Mouse (Mus musculus) cerebellum, postnatal 36 days (tissue): ENCODE results near the gene Pspn.

Experiments
- DNase-seq, 2 experiments: peaks; one replicate each; pipeline ENCODE4 v3.0.0; 2021 to 2022; ENCODE audit warnings: mixed read lengths in 2 of 2

The Pspn gene

GRCm38 (mm10) chr17:56999968-57000609 is at the start of gene Pspn:
TSS of gene Pspn (minus strand) at chr17:57000018.
- DNase-seq, result no peak

GRCm38 (mm10) chr17:57048816-57049215 is 49.0 kb upstream of the Pspn start:
- DNase-seq, result no peak

DNA sequence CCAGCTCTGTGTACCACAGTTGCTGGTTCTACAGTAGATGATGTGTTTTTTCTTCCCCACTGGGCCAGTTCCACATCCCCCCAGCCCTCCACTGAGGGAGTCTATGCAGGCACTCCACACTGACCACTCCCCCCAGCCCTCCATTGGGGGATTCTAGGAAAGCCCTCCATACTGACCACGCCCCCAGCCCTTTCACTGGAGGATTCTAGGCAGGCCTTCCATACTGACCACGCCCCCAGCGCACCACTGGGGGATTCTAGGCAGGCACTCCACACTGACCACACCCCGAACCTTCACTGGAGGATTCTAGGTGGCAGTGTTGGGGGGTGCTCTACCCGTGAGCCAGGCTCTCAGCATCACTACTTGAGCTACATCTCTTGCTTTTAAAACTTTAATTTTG is 47.6 kb upstream of the Pspn start:
- DNase-seq, result no peak

GRCm38 (mm10) chr17:57041554-57041953 is 41.7 kb upstream of the Pspn start, which contains the start of gene Slc25a41:
TSS of gene Slc25a41 (minus strand) at chr17:57041654.
- no peak for DNase-seq

GRCm38 (mm10) chr17:57038978-57039377 is 39.2 kb upstream of the Pspn start:
- no peak for DNase-seq

- no peak for DNase-seq
Observed at GRCm38 (mm10) chr17:57032854-57033253, 33.0 kb upstream of the Pspn start.

GRCm38 (mm10) chr17:57031661-57032420 is 32.0 kb upstream of the Pspn start:
- peak; percentile 98 to 100 for DNase-seq

GRCm38 (mm10) chr17:57030931-57031660 is 31.3 kb upstream of the Pspn start, which contains the start of gene Khsrp:
TSS of gene Khsrp (minus strand) at chr17:57031522.
- DNase-seq, result peak; percentile 31 to 53

DNA sequence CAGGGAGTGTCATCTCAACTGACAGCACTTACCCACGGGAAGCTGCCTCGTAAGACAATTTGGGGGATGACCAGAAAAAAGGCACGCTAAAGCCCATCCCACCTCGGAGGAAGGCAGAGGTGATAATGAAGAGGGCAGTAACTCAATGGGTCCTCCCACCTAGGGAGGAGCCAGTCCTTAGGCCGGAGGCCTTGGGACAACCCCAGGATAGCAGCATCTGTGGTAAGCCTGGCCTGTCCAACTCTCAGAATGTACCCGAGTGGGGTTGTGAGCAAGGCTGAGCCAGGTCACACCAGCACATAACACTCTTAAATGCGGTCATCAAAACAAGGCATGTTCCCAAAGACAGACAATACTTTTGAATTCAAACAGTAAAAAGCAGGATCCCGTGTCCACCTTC is 29.9 kb upstream of the Pspn start:
- no peak for DNase-seq

DNA sequence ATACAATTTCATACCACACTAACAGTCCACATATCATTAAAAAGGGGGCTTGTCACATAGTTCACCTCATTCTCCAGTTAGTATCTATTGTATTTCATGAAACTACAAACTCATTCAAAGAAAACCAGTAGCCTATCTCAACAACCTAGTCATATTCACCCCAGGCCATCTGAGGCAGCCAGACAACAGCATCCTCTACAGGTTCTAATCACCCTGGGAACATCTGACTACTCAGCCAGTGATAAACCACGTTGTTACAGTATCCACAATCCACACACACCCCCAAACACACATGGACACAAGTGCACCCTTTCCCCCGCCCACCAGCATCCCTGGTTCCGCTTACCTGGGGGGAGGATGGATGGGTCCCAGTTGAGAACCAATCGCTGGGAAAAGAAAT is 27.7 kb upstream of the Pspn start:
- DNase-seq, result no peak

- DNase-seq, result no peak
Observed at GRCm38 (mm10) chr17:57020960-57021359, 21.1 kb upstream of the Pspn start.

DNA sequence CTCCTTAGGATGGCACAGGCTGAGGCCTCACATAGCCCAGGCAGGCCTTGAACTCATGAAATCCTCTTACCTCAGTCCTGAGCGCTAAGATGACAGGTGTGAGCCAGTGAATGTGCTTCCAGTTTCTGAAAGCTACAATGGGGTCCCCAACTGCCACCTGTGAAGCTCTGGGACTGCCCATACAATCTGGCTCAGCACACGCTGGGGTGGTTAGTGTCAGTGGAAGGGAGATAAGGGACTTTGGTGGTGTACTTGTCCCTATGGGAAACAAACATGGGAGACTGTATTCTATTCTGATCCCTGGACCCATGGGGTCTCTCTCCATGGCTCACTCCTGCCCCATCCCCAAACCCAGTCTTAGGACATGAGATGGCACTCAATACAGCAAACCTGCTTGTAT is 19.9 kb upstream of the Pspn start:
- no peak for DNase-seq

DNA sequence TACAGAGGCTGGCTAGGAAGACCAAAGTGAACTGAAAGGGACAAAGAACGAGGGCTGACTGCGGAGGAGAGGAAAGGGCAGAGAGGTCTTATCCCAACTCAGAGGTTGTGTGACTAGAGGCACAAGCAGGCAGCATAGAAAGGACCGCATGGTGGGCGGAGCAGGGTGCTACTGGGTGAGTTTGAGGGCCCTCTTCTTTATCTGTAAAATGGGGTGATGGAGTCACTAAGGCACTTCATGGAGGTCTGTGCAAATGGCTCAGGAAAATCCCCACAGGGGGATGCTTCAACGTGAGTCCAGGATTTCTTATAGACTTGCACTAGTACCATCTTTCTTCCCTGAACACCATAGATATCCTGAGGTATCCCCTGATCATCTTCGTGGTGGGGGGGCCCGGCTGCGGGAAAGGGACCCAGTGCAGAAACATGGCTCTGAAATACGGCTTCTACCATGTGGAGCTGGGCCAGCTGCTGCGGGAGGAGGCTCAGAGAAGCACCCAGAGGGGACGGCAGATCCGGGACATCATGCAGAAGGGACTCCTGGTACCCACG is 12.5 kb upstream of the Pspn start:
- DNase-seq, result no peak

DNA sequence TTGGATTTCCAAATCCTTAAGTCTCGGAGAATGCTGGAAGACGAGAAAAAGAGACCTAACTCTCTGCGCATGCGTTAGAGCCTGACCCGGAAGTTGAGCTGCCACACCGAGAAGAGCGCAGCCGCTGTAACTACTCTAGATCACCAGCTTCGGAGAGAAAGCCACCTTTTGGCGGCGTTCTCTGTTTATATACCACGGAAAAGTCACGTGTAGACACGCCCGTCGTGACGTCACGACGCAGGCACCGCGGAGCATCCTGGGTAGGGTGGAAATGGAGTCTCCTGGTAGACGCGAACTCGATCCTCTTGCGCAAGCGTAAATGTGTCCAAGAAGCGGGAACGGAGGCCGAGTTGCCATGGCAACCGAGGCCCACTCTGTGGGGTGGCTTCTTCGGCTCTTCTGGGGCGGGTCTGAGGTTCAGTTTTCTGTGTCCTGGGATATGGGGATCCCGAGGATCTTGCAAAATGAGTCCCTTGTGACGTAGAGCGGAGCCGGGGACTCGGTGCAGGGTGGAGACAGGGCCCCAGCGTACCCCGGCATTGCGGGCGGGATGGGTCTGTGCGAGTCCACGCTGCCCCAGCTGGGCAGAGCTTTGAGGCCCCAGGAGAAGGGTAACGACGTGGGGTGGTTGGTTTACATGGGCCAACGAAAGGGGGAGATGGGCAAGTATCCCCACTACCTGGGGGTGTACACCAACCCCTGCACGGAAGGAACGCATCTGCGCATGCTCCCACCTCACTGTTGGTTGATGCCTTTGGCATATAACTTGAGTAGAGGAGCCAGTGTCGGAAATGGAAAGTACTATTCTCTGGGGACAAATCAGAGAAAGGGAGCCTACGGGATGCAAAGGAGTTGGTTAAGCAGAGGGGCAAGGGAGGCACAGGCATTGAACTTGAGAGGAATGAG is 11.7 kb upstream of the Pspn start, which contains the start of the genes Gtf2f1 and Gm17949:
Gtf2f1 (minus strand) TSS at position 53 of the 906 bp plus-strand sequence.
Gm17949 (plus strand) TSS at position 234 of the 906 bp plus-strand sequence.
- peak; percentile 92 to 98 for DNase-seq

DNA sequence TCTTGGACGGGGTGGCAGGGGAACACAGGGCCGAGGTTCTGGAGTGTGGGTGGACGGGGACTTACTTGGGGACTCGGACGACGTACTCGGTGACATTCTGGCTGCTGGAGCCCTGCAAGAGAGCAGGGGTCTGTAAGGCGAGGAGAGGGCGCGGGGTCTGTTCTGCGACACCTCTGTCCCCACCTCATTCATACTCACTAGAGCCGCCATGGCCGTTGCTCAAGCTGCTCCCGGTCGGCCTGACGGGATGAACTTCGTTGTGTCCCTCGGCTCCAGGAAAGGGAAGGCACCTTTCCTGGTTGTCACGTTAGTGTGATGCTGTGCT is 11.1 kb upstream of the Pspn start:
- DNase-seq, result no peak

DNA sequence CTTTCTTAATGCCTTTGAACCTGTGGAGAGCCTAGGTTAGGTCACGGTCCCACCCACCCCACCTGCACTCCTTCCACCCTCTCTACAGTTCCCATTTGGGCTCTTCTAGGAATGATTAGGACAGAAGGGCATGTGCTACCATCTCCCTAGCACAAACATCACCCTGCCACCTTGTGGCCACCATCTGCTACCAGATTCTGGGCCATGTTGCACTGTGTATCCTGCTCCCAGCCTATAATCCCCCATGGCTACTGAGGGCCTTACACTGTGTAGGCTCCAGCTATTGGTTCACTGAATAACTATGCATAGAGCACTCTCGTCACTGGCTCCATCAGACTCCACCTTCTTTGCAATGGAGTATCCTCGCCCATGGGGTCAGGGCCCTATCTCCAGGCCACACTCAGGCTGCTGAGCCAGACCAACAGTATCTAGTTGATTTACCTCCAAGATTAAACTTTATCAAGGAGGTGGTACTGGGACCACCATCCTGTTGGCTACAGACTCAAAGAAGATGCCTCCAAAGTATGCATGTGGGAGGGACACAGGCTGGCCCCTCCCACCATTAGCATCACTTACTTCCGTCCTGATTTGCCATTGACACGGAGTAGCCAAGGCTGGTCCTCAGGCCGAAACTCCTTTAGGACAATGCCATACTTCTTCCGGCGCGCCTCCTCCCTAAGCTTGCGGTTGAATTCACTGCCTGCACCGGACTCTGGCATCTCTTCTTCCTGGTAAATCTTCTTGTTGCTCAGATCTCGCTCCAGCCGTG is 7.5 kb upstream of the Pspn start:
- no peak for DNase-seq

GRCm38 (mm10) chr17:57003994-57004393 is 4.2 kb upstream of the Pspn start:
- DNase-seq, result no peak

GRCm38 (mm10) chr17:57001228-57001627 is 1.4 kb upstream of the Pspn start:
- DNase-seq, result no peak

GRCm38 (mm10) chr17:56999414-56999813 is 404 bp downstream of the Pspn start:
- DNase-seq, result no peak

- DNase-seq, result peak; percentile 92 to 93
Observed at GRCm38 (mm10) chr17:56997029-56997667, 2.7 kb downstream of the Pspn start, which contains the start of gene Alkbh7. TSS of gene Alkbh7 (plus strand) at chr17:56997339.

GRCm38 (mm10) chr17:56996506-56996905 is 3.3 kb downstream of the Pspn start:
- DNase-seq, result no peak
